Mouse (Mus musculus): ENCODE data around the gene Mon1b.

DNA sequence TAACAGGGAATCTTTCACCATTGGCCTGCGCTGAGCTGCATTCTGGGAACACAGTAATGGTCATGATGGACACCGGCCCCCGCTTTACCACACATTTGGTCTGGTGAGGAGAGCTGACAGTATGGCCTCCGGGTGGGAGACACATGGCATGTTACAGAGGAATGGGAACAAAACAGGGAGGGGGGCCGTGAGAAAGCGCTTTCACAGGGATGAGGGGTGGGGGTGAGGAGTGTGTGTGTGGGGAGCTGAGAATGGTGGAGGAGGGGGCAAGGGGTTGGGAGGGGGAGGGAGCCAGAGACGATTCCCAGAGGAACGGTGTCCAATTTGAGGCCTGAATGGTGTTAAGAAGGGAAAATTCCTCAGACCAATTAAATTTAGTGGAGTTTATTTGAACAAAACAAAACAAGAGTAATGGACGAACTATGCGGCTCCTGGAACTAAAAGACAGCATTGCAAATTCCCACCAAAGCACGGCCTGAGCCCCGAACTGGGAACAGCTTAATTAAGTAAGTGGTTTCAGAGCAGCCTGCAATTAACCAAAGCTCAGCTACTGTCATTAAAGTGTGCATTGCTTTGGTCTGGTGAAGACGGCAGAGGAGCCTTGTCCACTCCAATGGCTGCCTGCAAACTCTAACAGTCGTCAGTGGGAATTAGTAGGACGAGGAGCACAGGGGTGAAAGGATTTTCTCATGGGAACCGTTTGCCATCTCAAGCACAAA lies 31.5 kb downstream of the Mon1b start:
- TF ChIP-seq POLR2A (IDR thresholded peaks at IDR 0.05; ENCODE audit: insufficient read depth, low read length): no peak
- no peak for TF ChIP-seq CTCF (IDR thresholded peaks at IDR 0.05; ENCODE audit: low read depth, low read length)
